Mouse (Mus musculus): ENCODE measurements around the gene Tmem181a. TPM values are rescaled to one million over a fixed set of nuclear protein-coding genes. Genes with fewer than 3 reads are reported as not detected.
"Not testable (repeated sequence)": the region's sequence is repeated elsewhere in the genome, so short reads cannot be mapped to it uniquely, and the experiment has no call there.

Gene Tmem181a
- total and polyA plus RNA-seq, 2 experiments from 2014 or later, result 58.7 to 71.5 TPM

DNA sequence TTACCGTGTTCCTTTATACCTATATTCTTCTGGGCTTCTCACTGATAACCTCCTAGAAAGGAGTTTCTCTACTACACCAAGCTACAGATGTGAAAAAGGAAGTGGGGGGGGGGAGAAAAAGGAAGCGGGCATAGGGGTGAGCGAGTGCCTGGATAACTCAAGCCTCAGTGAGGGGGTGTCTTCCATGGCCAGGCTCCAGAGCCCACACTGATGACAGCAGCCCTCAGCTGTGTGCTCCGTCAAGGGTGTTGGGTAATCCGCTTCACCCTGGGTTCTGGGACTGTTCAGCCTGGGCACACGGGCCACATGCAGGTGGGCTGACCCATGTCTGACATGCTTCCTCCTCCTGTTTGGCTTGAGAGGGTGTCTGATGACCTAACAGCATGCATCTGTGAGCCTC lies 15.3 kb downstream of the Tmem181a start:
- DNase-seq (ENCODE audit: low spot score); H3K9me3 ChIP-seq (ENCODE audit: low read length); H3K36me3 ChIP-seq (ENCODE audit: insufficient read depth, low read length); H3K4me2 ChIP-seq (ENCODE audit: low read depth, low read length); H3K9ac ChIP-seq (replicated peaks; ENCODE audit: low read length); H3K4me3 ChIP-seq (ENCODE audit: low read length); H3K27ac ChIP-seq; H3K4me1 ChIP-seq (ENCODE audit: insufficient read depth, low read length); H3K27me3 ChIP-seq (ENCODE audit: insufficient read depth, low read length); ATAC-seq: not testable (repeated sequence)
- 90% methylated on average over 6 of the region's 6 CpGs for WGBS

DNA sequence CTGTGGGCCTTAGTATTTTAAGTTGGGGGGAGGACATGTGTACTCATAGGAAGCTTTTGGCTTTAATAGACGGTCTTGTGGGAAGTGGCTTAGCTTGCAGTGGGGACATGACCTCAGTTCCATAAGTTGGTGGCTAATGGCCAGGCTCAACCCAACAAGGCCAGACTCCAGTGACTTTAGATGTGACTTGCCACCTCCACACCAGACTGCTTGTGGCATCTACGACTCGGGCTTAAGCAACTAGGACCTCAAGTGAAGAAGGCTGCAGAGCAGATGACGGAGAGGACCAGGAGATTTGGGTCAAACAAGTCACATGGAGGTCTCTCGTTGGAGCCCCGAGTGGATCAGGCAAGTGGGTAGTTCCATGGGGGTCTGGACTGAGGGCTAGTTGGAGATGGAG lies 18.0 kb downstream of the Tmem181a start:
- H3K9me3 ChIP-seq (ENCODE audit: low read length); H3K4me3 ChIP-seq (ENCODE audit: low read length): not testable (repeated sequence)
- WGBS, result 91% methylated on average over 4 of the region's 6 CpGs

DNA sequence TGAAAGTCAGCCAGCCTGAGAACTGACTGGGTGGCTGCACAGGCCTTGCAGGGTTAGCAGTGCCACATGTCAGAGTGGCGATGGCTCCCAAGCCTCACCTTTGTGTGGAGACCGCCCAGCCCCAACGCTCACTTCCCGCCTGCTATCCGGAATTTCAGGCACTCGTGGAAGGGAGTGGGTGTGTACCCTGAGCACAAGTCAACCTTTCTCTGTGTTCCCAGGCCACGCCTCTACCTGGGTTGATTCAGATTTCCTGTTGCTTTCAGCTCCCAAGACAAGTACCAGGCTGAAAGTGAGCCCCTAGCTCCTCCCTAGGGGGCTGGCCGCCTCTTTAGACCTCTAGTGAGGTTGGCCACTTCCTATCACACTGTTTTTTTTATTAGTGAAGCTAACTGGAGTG lies 22.5 kb downstream of the Tmem181a start:
- ATAC-seq; DNase-seq (ENCODE audit: low spot score); H3K4me1 ChIP-seq (ENCODE audit: insufficient read depth, low read length); H3K9ac ChIP-seq (replicated peaks; ENCODE audit: low read length); H3K27me3 ChIP-seq (ENCODE audit: insufficient read depth, low read length); H3K9me3 ChIP-seq (ENCODE audit: low read length); H3K4me3 ChIP-seq (ENCODE audit: low read length); H3K36me3 ChIP-seq (ENCODE audit: insufficient read depth, low read length); H3K4me2 ChIP-seq (ENCODE audit: low read depth, low read length); H3K27ac ChIP-seq: not testable (repeated sequence)
- 78% methylated on average over 8 of the region's 8 CpGs for WGBS

More for the DNA sequence above, 18.0 kb downstream of the Tmem181a start:
- H3K36me3 ChIP-seq (ENCODE audit: insufficient read depth, low read length); DNase-seq (ENCODE audit: low spot score); ATAC-seq; H3K4me2 ChIP-seq (ENCODE audit: low read depth, low read length); H3K4me1 ChIP-seq (ENCODE audit: insufficient read depth, low read length); H3K27me3 ChIP-seq (ENCODE audit: insufficient read depth, low read length); H3K9ac ChIP-seq (replicated peaks; ENCODE audit: low read length); H3K27ac ChIP-seq: not testable (repeated sequence)

DNA sequence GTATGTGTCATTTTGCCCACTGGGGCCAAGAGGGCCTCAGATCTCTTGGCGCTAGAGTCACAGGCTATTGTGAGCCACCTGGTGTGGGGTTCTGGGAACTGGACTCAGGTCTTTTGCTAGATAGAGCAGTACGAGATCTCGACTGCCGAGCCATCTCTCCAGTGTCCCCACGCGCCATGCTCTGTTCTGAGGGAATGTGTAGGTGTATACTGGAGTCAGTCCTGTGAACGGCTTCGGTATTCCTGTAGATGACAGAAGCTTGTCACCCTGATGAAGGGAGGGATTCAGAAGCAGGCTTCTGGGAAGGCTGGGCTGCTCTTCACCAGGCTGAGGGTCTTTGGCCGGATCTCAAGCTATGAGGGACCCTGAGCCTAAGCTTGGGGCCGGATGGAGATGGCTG lies 23.1 kb downstream of the Tmem181a start:
- not testable (repeated sequence) for ATAC-seq; H3K9ac ChIP-seq (replicated peaks; ENCODE audit: low read length)

DNA sequence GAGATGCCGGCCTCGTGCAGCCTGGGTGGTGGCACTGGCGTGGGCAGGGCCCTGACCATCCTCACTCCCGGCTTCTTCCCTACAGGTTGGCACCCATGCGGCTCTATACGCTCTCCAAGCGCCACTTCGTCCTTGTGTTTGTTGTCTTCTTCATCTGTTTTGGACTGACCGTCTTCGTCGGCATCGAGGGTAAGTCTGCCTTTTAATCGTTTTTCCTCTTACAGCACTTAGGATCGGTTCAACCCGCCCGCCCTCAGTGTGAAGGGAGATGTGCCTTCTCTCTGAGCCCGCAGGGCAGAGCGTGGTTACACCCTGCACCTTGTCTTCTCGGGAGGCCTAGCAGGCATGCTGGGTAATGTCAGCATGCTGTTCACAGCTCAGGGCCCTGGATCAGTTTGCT lies 23.9 kb downstream of the Tmem181a start:
- 96% methylated on average over 16 of the region's 19 CpGs for WGBS
- H3K4me1 ChIP-seq (ENCODE audit: insufficient read depth, low read length); ATAC-seq: not testable (repeated sequence)

More for the DNA sequence above, 23.1 kb downstream of the Tmem181a start:
- 92% methylated on average over 8 of the region's 10 CpGs for WGBS
- not testable (repeated sequence) for H3K4me1 ChIP-seq (ENCODE audit: insufficient read depth, low read length); H3K4me2 ChIP-seq (ENCODE audit: low read depth, low read length); H3K27ac ChIP-seq; DNase-seq (ENCODE audit: low spot score); H3K4me3 ChIP-seq (ENCODE audit: low read length); H3K9me3 ChIP-seq (ENCODE audit: low read length); H3K27me3 ChIP-seq (ENCODE audit: insufficient read depth, low read length); H3K36me3 ChIP-seq (ENCODE audit: insufficient read depth, low read length)

DNA sequence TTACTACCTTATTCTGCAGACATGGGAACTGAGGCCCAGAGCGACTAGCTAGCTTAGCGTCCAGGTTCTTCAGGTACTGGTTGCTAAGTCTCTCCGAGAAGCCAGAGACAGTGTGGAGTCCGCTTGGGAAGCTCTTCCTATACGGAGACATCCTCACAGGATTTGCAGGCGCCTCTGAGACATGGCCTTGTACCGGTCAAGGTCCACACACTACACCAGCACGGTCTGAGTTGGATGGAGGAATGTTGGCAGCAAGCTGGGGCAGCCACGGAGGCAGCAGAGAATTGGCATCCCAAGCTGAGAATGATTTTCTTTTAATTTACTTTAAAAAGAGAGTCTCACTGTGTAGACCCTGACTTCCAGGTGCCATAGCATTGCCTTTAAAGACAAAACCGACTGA lies 26.5 kb downstream of the Tmem181a start:
- 96% methylated on average over 7 of the region's 10 CpGs for WGBS
- H3K4me3 ChIP-seq (ENCODE audit: low read length); H3K27ac ChIP-seq; H3K4me1 ChIP-seq (ENCODE audit: insufficient read depth, low read length); H3K4me2 ChIP-seq (ENCODE audit: low read depth, low read length); H3K27me3 ChIP-seq (ENCODE audit: insufficient read depth, low read length); DNase-seq (ENCODE audit: low spot score); H3K36me3 ChIP-seq (ENCODE audit: insufficient read depth, low read length); H3K9ac ChIP-seq (replicated peaks; ENCODE audit: low read length); H3K9me3 ChIP-seq (ENCODE audit: low read length); ATAC-seq: not testable (repeated sequence)

More for the DNA sequence above, 23.9 kb downstream of the Tmem181a start:
- not testable (repeated sequence) for H3K27me3 ChIP-seq (ENCODE audit: insufficient read depth, low read length); H3K27ac ChIP-seq; H3K4me2 ChIP-seq (ENCODE audit: low read depth, low read length); H3K9me3 ChIP-seq (ENCODE audit: low read length); H3K9ac ChIP-seq (replicated peaks; ENCODE audit: low read length); H3K4me3 ChIP-seq (ENCODE audit: low read length); DNase-seq (ENCODE audit: low spot score); H3K36me3 ChIP-seq (ENCODE audit: insufficient read depth, low read length)

DNA sequence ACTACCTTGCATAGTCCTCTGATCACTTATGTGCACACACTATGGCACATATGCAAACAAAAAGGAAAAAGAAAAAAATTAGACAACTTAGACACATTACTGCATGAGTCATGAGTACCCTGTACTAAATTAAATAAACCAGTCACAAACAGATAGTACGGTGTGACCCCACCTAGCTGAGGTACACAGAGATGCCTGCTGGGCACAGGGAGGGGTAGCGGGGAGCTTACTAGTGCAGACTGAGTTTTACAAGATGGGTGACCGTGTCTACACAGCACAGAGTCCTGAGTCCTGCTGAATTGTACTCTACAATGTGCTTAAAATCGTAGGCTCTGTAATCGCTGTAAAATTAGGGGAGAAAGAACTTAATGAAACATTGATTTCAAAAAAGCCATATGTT lies 29.5 kb downstream of the Tmem181a start:
- H3K27me3 ChIP-seq (ENCODE audit: insufficient read depth, low read length); H3K36me3 ChIP-seq (ENCODE audit: insufficient read depth, low read length); H3K9ac ChIP-seq (replicated peaks; ENCODE audit: low read length); ATAC-seq; DNase-seq (ENCODE audit: low spot score); H3K4me3 ChIP-seq (ENCODE audit: low read length); H3K27ac ChIP-seq; H3K9me3 ChIP-seq (ENCODE audit: low read length); H3K4me1 ChIP-seq (ENCODE audit: insufficient read depth, low read length); H3K4me2 ChIP-seq (ENCODE audit: low read depth, low read length): not testable (repeated sequence)
- WGBS, result 95% methylated on average over 5 of the region's 5 CpGs

DNA sequence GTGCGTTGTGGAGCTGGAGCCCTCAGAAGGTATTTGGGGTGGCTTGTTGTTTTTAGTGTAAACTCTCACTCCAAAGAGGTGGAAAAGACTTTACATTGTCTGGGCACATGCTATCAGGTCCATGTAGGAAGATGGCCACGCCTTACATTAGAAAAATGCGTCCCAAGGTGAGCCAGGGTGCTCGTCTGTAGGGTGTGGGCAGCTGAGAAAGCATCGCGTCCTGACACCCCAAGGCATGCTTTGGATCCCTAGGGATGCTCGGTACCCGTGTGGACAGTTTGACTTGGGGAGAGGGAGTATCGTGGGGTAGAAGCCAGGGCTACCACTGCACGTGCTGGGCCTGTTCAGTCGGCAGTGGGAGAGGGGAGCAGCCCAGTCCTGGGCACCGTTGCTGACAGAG lies 32.4 kb downstream of the Tmem181a start:
- H3K4me1 ChIP-seq (ENCODE audit: insufficient read depth, low read length); H3K27me3 ChIP-seq (ENCODE audit: insufficient read depth, low read length); H3K4me3 ChIP-seq (ENCODE audit: low read length); H3K27ac ChIP-seq; DNase-seq (ENCODE audit: low spot score); H3K36me3 ChIP-seq (ENCODE audit: insufficient read depth, low read length); ATAC-seq; H3K4me2 ChIP-seq (ENCODE audit: low read depth, low read length); H3K9me3 ChIP-seq (ENCODE audit: low read length); H3K9ac ChIP-seq (replicated peaks; ENCODE audit: low read length): not testable (repeated sequence)
- 96% methylated on average over 9 of the region's 12 CpGs for WGBS

DNA sequence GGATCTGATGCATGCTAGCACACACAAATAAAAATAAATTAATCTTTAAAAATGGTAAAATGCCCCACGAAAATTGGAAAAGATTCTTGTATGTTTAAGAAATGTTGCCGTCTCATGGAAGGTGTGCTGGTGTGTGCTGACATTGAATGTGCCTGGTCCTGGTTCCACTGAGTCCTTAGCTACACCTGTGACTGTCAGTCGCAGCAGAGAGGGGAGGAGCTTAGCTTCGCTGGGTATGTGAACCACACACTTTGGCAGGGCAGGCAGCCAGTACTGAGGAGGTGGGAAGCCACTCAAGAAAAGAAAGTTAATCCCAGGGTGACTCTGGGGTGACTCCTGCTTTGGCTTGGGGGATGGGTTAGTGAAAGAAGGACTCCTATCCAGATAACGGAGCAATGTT lies 37.2 kb downstream of the Tmem181a start:
- not testable (repeated sequence) for H3K4me3 ChIP-seq (ENCODE audit: low read length); H3K9ac ChIP-seq (replicated peaks; ENCODE audit: low read length); H3K27me3 ChIP-seq (ENCODE audit: insufficient read depth, low read length); H3K4me1 ChIP-seq (ENCODE audit: insufficient read depth, low read length); H3K27ac ChIP-seq; H3K36me3 ChIP-seq (ENCODE audit: insufficient read depth, low read length); DNase-seq (ENCODE audit: low spot score); H3K4me2 ChIP-seq (ENCODE audit: low read depth, low read length); H3K9me3 ChIP-seq (ENCODE audit: low read length); ATAC-seq
- no CpG with 5 or more reads among the region's 5 CpGs for WGBS

DNA sequence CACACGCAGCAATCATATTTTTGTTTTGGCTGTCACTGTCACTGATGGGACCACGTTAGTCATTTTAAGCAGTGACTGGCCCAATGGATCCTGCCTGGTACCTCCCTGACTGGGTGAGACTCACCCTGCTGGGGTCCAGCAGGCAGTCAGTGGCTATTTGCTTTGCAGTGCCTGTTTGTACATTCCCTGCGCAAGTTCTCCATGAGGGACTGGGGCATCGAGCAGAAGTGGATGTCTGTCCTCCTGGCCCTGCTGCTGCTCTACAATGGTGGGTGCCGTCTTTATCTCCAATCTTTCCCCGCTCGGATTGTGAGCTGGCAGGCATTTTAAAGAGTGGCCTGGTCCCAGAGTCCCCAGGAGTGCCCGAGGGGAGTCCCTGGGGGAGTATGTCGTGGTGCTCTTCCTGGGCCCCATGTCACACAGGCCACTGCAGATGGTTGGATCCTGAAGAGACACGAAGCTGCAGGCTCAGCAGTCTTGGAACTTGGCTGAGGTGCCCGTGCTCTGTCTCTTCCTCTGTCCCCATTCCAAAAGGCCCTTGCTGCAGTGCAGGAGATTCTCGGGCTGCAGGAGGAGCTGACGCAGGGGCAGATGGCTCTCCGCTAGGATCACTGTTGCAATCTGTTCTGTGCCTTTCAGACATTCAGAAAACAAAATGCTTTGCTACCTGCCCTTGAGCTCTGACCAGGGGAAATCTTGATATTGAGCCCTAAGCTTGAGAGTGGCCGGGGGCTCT lies 40.6 kb downstream of the Tmem181a start:
- WGBS, result 82% methylated on average over 9 of the region's 15 CpGs
- H3K27ac ChIP-seq; H3K4me3 ChIP-seq (ENCODE audit: low read length); H3K27me3 ChIP-seq (ENCODE audit: insufficient read depth, low read length); H3K4me1 ChIP-seq (ENCODE audit: insufficient read depth, low read length); ATAC-seq; DNase-seq (ENCODE audit: low spot score); H3K9me3 ChIP-seq (ENCODE audit: low read length); H3K36me3 ChIP-seq (ENCODE audit: insufficient read depth, low read length); H3K4me2 ChIP-seq (ENCODE audit: low read depth, low read length); H3K9ac ChIP-seq (replicated peaks; ENCODE audit: low read length): not testable (repeated sequence)

Data from hindbrain, postnatal 0 days (tissue).